Comparison of ENCODE assay signal across 18 mouse cellular contexts in the genomic region with DNA sequence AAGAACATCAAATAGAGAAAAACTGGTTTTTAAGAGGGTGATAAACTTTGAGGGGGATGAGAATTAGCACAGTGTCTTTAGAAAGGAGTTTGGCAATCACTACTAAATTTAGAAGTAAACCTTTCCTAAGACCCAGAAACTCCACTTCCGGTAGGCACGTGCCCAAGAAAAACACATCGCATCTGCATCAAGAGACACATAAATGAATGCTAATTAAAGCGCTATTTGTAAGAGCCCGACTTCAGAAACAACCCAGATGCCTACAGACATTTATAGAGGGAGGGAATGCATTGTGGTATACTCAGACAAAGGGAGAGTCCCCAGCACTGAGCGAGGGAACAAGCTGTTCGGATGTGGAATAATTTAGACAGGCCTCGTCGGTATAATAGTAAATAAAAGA.
A peak's percentile ranks its signal among the peaks of the same experiment; 100 is the strongest.
DNase-seq lines count a peak whose midpoint lies in the region; ATAC-seq lines count a peak whose summit lies in the region.
"Had no signal": no experiment of that assay in that cellular context is flagged by ENCODE, and none has a peak within 500 bp of the region (broad histone marks: within the 10 kb centered on the region; RNA-seq: fewer than 3 reads in every experiment).

No protein-coding gene starts in this region.

- DNase-seq in embryo, embryonic 10.5 days (ENCODE audit: low spot score), result peak; percentile 1
- DNase-seq in embryo, embryonic 9.5 days (ENCODE audit: extremely low spot score), result no peak
- peak; percentile 1 to 5 for DNase-seq in layer of hippocampus, adult 18-20 months (ENCODE audit: low spot score in 2 of 2)
- DNase-seq in layer of hippocampus, adult 8-10 months (ENCODE audit: low spot score in 2 of 2), result no peak
- peak; percentile 2 for DNase-seq in telencephalon, adult 2 months (ENCODE audit: low read depth, low spot score)
- DNase-seq: cerebellum, adult 8-10 months; gastrocnemius, postnatal 10 days; heart, postnatal 4 days; layer of hippocampus, postnatal 36 days; thymus, postnatal 4 days had no signal

- 31% methylated on average over 9 of the region's 9 CpGs for WGBS in neural tube, embryonic 14.5 days
- 28% methylated on average over 9 of the region's 9 CpGs for WGBS in neural tube, embryonic 15.5 days
- 76% methylated on average over 9 of the region's 9 CpGs for WGBS in heart, embryonic 11.5 days (ENCODE audit: insufficient replicate concordance)

- H3K9me3 ChIP-seq in neural tube, embryonic 14.5 days (ENCODE audit: control insufficient read depth, low read length), result no peaks in the 10 kb centered on the region
- no peaks in the 10 kb centered on the region for H3K9me3 ChIP-seq in neural tube, embryonic 15.5 days (replicated peaks)
- H3K9me3 ChIP-seq in heart, embryonic 11.5 days (replicated peaks; ENCODE audit: control insufficient read depth, low read length), result no peaks in the 10 kb centered on the region
- H3K9me3 ChIP-seq: heart, embryonic 10.5 days; limb, embryonic 10.5 days; stomach, embryonic 15.5 days had no signal

- no peak overlapping the region for H3K27ac ChIP-seq in neural tube, embryonic 14.5 days (ENCODE audit: low read depth, low read length)
- no peak overlapping the region for H3K27ac ChIP-seq in neural tube, embryonic 15.5 days (replicated peaks)
- H3K27ac ChIP-seq in heart, embryonic 11.5 days (ENCODE audit: low read depth, low read length), result no peak overlapping the region
- H3K27ac ChIP-seq: heart, embryonic 10.5 days; limb, embryonic 10.5 days; liver, embryonic 14.5 days; stomach, embryonic 15.5 days had no signal

- no peaks in the 10 kb centered on the region for H3K36me3 ChIP-seq in neural tube, embryonic 14.5 days (ENCODE audit: control insufficient read depth, insufficient read depth, low read length)
- no peaks in the 10 kb centered on the region for H3K36me3 ChIP-seq in neural tube, embryonic 15.5 days
- no peaks in the 10 kb centered on the region for H3K36me3 ChIP-seq in heart, embryonic 11.5 days (ENCODE audit: control insufficient read depth, insufficient read depth, low read length)
- H3K36me3 ChIP-seq: heart, embryonic 10.5 days; limb, embryonic 10.5 days; stomach, embryonic 15.5 days had no signal

- H3K4me1 ChIP-seq in neural tube, embryonic 14.5 days (ENCODE audit: control insufficient read depth, insufficient read depth, low read length), result no peaks in the 10 kb centered on the region
- H3K4me1 ChIP-seq in neural tube, embryonic 15.5 days, result no peaks in the 10 kb centered on the region
- H3K4me1 ChIP-seq in heart, embryonic 11.5 days (ENCODE audit: control insufficient read depth, insufficient read depth, low read length), result no peaks in the 10 kb centered on the region
- H3K4me1 ChIP-seq: heart, embryonic 10.5 days; limb, embryonic 10.5 days; stomach, embryonic 15.5 days had no signal

- no peak overlapping the region for H3K9ac ChIP-seq in neural tube, embryonic 14.5 days (replicated peaks; ENCODE audit: low read depth, low read length)
- no peak overlapping the region for H3K9ac ChIP-seq in neural tube, embryonic 15.5 days (replicated peaks)
- H3K9ac ChIP-seq in heart, embryonic 11.5 days (ENCODE audit: low read depth, low read length), result no peak overlapping the region
- H3K9ac ChIP-seq: liver, embryonic 14.5 days; stomach, embryonic 15.5 days had no signal

- no peak overlapping the region for H3K4me2 ChIP-seq in neural tube, embryonic 14.5 days (ENCODE audit: low read depth, low read length)
- H3K4me2 ChIP-seq in neural tube, embryonic 15.5 days, result no peak overlapping the region
- H3K4me2 ChIP-seq in heart, embryonic 11.5 days, result no peak overlapping the region
- H3K4me2 ChIP-seq: stomach, embryonic 15.5 days had no signal

- ATAC-seq in neural tube, embryonic 14.5 days (ENCODE audit: low read depth), result peak; percentile 34; the same call in 1 of the 2 replicates
- no peak for ATAC-seq in neural tube, embryonic 15.5 days (ENCODE audit: low FRiP score)
- no peak for ATAC-seq in heart, embryonic 11.5 days (replicated peaks; ENCODE audit: insufficient number of reproducible peaks, low FRiP score, low TSS enrichment)

- H3K27me3 ChIP-seq in neural tube, embryonic 14.5 days (ENCODE audit: control insufficient read depth, insufficient read depth, low read length), result no peaks in the 10 kb centered on the region
- no peaks in the 10 kb centered on the region for H3K27me3 ChIP-seq in neural tube, embryonic 15.5 days (replicated peaks)
- H3K27me3 ChIP-seq in heart, embryonic 11.5 days (ENCODE audit: control insufficient read depth, insufficient read depth, low read length), result no peaks in the 10 kb centered on the region
- H3K27me3 ChIP-seq: CH12.LX; stomach, embryonic 15.5 days had no signal

- H3K4me3 ChIP-seq in neural tube, embryonic 14.5 days (ENCODE audit: low read depth, low read length), result no peak overlapping the region
- no peak overlapping the region for H3K4me3 ChIP-seq in neural tube, embryonic 15.5 days (replicated peaks)
- H3K4me3 ChIP-seq in heart, embryonic 11.5 days (ENCODE audit: low read depth, low read length), result no peak overlapping the region
- H3K4me3 ChIP-seq: heart, embryonic 10.5 days; limb, embryonic 10.5 days; stomach, embryonic 15.5 days had no signal

Comparison
In these comparisons a context has a peak if more than half of its experiments do, and no peak if none do; other contexts are left out.
1. DNase-seq: peak in embryo, embryonic 10.5 days (single experiment), layer of hippocampus, adult 18-20 months (2 of 2) and telencephalon, adult 2 months (single experiment); none in embryo, embryonic 9.5 days (single experiment) and layer of hippocampus, adult 8-10 months (0 of 2).